Mouse (Mus musculus): ENCODE measurements at regions not wholly inside any gene's neighbourhood (a gene's known extent, or its start where the extent isn't known, plus 50 kb on each side); places are given as distances from the start of the nearest gene placed in this dataset.
A peak's percentile ranks its signal among the peaks of the same experiment; 100 is the strongest.

DNA sequence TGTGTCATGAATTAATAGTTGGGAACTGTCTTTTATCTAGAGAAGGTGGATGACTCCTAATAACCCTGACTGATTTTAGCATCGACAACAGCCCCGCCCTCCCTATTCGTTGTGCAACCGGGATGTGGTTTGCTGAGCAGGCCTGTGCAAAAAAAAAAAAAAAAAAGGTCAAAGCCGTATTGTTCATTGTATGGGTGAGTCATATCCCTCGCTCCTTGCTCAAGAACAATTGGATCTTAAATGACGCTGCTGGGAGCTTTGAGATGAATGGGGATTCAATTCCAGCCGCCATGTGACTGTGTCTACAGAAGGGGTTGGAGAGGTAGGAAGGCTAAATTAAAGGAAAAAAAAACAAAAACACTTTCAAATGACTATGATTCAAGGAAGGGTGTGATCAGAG lies 68.1 kb upstream of the Abca1 start:
- Histone ChIP-seq H3K9ac (replicated peaks) (no peak overlapping the region), H3K4me1 (no peaks in the 10 kb centered on the region), H3K36me3 (no peaks in the 10 kb centered on the region), H3K4me3 (no peak overlapping the region), H3K4me2 (replicated peaks) (no peak overlapping the region), H3K27me3 (no peaks in the 10 kb centered on the region), H3K9me3 (no peaks in the 10 kb centered on the region), H3K27ac (replicated peaks) (no peak overlapping the region)
- 0 out of 2 replicates have a peak, but pooled peaks have one; percentile 30 for ATAC-seq (ENCODE audit: low FRiP score, low read depth)
- WGBS, result 35% methylated on average over 8 of the region's 8 CpGs

DNA sequence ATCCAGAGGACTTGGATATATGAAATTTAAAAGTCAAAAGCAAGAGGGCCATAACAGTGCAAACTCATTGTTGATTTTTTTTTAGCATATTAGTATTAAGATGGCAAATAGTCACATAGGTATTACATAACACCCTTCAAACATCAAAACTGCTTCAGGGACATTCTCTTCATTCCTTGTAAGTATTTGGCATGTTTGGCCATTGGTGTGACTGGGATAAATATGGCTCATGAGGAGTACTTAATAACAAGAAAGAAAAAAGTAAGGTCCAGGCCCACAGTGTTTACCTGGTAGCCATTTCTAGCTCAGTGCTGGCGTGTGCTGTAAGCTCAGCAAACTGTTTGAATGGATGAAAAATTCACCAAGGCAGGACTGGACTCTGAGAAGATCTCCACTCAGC lies 67.4 kb upstream of the Abca1 start:
- H3K9me3 ChIP-seq, result no peaks in the 10 kb centered on the region
- no peak overlapping the region for H3K4me2 ChIP-seq (replicated peaks)
- H3K4me3 ChIP-seq, result no peak overlapping the region
- no peaks in the 10 kb centered on the region for H3K27me3 ChIP-seq
- ATAC-seq (ENCODE audit: low FRiP score, low read depth), result no peak
- no peaks in the 10 kb centered on the region for H3K4me1 ChIP-seq
- no peak overlapping the region for H3K9ac ChIP-seq (replicated peaks)
- WGBS, result 76% methylated on average over 1 of the region's 1 CpGs
- no peaks in the 10 kb centered on the region for H3K36me3 ChIP-seq
- no peak overlapping the region for H3K27ac ChIP-seq (replicated peaks)

DNA sequence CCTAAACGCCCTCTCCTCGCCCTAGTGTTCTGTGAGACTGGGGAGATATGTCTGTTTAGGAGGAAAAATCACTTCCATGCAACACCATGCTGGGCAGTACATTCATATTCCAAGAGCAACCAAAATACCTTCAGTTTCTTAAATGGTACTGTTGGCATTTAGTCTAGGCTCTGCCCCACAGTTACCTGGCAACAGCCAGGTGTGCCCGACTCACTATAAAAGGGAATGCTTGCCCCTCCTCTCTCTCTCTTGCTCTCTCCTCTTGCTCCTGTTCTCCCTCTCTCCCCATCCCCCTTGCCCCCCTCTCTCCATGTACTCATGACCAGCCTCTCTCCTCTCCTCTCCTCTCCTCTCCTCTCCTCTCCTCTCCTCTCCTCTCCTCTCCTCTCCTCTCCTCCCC lies 66.7 kb upstream of the Abca1 start:
- no peaks in the 10 kb centered on the region for H3K4me1 ChIP-seq
- 91% methylated on average over 3 of the region's 3 CpGs for WGBS
- no peak overlapping the region for H3K9ac ChIP-seq (replicated peaks)
- H3K36me3 ChIP-seq, result no peaks in the 10 kb centered on the region
- H3K9me3 ChIP-seq, result no peaks in the 10 kb centered on the region
- ATAC-seq (ENCODE audit: low FRiP score, low read depth), result no peak
- H3K4me3 ChIP-seq, result no peak overlapping the region
- no peak overlapping the region for H3K4me2 ChIP-seq (replicated peaks)
- no peak overlapping the region for H3K27ac ChIP-seq (replicated peaks)
- H3K27me3 ChIP-seq, result no peaks in the 10 kb centered on the region

DNA sequence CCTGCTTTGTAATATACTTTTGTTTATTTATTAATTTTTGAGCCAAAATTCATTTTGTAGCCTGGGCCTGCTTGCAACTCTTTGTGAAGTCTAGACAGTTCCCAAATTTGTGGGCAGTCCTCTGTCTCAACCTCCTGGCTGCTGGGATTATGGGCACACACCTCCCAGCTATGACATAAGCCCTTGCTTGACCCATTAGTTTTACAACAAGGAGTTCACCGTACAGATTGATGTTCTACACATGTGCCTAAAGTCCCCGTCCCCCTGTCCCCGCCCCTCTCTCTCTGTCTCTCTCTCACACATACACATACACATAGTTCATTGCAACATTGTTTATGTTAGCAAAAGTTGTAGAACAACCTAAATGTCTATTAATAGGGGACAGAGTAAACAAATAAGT lies 63.7 kb upstream of the Abca1 start:
- no peak overlapping the region for H3K4me2 ChIP-seq (replicated peaks)
- no peak overlapping the region for H3K4me3 ChIP-seq
- H3K27ac ChIP-seq (replicated peaks), result no peak overlapping the region
- no peak overlapping the region for H3K9ac ChIP-seq (replicated peaks)
- ATAC-seq (ENCODE audit: low FRiP score, low read depth), result no peak
- no peaks in the 10 kb centered on the region for H3K36me3 ChIP-seq
- peaks cover 10% of the 10 kb centered on the region; the same call in 1 of the 2 replicates for H3K27me3 ChIP-seq
- WGBS, result 89% methylated on average over 3 of the region's 3 CpGs
- H3K4me1 ChIP-seq, result peaks cover 14% of the 10 kb centered on the region
- H3K9me3 ChIP-seq, result no peaks in the 10 kb centered on the region

DNA sequence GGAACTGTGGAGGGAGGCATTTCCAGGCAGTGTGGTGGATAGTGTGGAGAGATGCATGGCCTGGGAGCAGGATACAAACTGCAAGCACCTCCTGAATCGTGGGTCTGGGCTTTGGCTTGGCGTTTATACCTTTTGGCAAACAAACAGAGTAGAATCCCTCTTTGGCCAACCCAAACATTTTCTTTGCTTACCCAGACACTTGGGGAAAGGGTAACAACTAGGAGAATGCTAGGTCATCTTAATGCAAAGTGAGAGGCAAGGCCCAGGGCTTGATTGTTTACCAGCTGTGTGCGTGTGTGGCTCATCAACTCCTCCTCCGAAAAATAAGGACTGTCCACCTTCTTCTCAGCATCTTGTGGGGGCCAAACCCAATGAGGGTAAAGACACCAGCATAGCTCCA lies 61.1 kb upstream of the Abca1 start:
- Histone ChIP-seq H3K9me3 (no peaks in the 10 kb centered on the region), H3K4me3 (no peak overlapping the region), H3K36me3 (no peaks in the 10 kb centered on the region), H3K4me2 (replicated peaks) (no peak overlapping the region), H3K27me3 (peaks cover 10% of the 10 kb centered on the region; the same call in 1 of the 2 replicates), H3K27ac (replicated peaks) (no peak overlapping the region), H3K4me1 (peaks cover 24% of the 10 kb centered on the region), H3K9ac (replicated peaks) (no peak overlapping the region)
- WGBS, result 88% methylated on average over 4 of the region's 4 CpGs
- no peak for ATAC-seq (ENCODE audit: low FRiP score, low read depth)

DNA sequence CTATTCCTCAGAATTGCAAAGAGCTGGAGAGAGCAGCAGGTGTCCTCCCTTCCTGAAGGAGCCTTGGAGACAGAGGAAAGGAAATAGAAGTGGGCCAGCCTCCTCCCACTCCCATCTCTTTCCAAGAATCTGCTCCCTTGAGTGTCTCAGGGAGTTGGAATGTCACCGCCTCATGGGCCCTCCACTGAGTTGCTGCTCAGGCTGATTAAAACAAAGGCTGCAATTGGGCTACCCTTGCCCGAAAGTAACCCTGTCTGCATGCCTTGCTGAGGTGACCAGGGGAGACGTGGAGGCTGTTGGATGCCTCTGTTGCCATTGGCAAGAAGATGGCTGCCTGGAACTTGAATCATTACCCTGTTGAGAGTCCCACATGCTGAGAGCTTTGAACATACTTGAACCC lies 59.7 kb upstream of the Abca1 start:
- H3K27ac ChIP-seq (replicated peaks), result no peak overlapping the region
- no peak overlapping the region for H3K4me2 ChIP-seq (replicated peaks)
- no peak overlapping the region for H3K9ac ChIP-seq (replicated peaks)
- no peak overlapping the region for H3K4me3 ChIP-seq
- 60% methylated on average over 3 of the region's 3 CpGs for WGBS
- H3K36me3 ChIP-seq, result no peaks in the 10 kb centered on the region
- H3K9me3 ChIP-seq, result no peaks in the 10 kb centered on the region
- ATAC-seq (ENCODE audit: low FRiP score, low read depth), result no peak
- H3K27me3 ChIP-seq, result peaks cover 10% of the 10 kb centered on the region; the same call in 1 of the 2 replicates
- H3K4me1 ChIP-seq, result peaks cover 24% of the 10 kb centered on the region

DNA sequence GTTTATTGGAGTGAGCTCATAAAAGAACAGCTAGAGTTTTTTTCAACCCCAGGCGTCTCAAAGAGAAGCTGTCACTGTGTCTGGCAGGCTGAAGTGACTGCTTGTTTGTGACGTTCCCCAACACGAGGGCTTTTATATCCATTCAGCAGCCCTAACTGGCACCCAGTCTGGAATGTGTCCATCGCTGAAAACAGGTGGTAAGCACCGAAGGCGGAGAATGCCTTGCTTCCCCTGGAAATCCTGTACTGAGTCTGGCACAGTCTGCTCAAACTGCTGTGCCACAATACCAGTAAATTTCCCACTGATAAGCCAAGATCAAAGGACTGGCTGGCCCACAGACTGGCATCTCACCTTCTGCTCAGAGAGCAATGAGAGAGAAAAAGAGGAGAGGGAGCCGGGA lies 59.1 kb upstream of the Abca1 start:
- Histone ChIP-seq H3K4me3 (no peak overlapping the region), H3K9ac (replicated peaks) (no peak overlapping the region), H3K4me1 (peaks cover 24% of the 10 kb centered on the region), H3K36me3 (no peaks in the 10 kb centered on the region), H3K4me2 (replicated peaks) (no peak overlapping the region), H3K27ac (replicated peaks) (no peak overlapping the region), H3K27me3 (peaks cover 10% of the 10 kb centered on the region; the same call in 1 of the 2 replicates), H3K9me3 (no peaks in the 10 kb centered on the region)
- ATAC-seq (ENCODE audit: low FRiP score, low read depth), result 0 out of 2 replicates have a peak, but pooled peaks have one; percentile 5
- WGBS, result 45% methylated on average over 7 of the region's 7 CpGs

DNA sequence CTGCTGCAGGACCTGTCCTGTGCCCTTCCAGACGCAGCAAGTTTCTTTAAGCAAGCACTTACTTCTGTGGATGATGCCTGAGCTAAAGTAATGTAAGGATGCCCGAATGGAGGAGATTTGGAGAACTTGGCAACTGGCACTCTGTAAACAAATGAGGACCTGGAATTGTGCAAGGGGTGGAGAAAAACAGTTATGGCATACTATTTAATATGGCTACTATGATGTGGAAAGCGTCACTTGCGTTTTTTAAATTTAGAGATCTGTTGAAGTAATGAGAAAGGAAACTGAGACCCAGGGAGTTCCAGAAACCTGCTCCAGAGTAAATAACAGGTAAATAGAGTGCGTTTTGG lies 58.6 kb upstream of the Abca1 start:
- WGBS, result 49% methylated on average over 5 of the region's 5 CpGs
- peak overlapping the region; percentile 81 for H3K4me2 ChIP-seq (replicated peaks)

DNA sequence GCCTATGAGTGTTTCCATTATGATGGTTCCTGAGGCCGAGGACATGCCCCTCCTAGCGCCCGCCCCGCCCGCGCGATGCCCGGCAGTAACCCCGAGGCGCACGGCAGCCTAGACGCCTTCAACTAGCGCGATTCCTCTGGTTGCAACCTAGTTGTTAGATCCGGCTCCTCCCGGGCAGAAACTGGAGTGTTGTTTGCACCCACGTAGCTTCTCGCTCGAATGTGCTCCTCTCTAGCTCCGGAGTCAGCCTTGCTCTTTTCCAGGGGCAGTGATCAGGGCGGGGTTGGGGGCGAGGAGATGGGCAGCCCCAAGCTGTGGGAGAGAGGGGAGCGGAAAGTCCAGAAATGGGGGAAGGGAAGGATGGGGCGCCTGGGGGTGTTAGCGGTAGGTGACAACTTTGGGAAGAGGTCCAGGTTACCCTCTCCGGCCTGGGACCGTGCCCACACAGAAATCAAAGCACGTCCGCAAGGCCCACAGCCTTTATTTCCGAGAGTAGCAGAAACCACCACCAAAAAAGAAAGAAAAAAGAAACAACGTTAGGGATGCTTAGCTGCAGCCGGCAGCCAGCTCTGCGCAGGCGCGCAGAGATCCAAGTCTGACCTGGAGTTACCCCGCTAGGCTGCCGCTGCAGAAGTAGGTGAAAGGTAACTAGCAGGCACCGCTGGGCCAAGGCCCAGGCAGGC lies 58.1 kb upstream of the Abca1 start:
- peak overlapping the region; percentile 66 for H3K27ac ChIP-seq (replicated peaks)
- H3K36me3 ChIP-seq, result no peaks in the 10 kb centered on the region
- H3K9ac ChIP-seq (replicated peaks), result peak overlapping the region; percentile 65
- peak; percentile 93 for ATAC-seq (ENCODE audit: low FRiP score, low read depth)
- peaks cover 24% of the 10 kb centered on the region for H3K4me1 ChIP-seq
- WGBS, result 1% methylated on average over 38 of the region's 38 CpGs
- peaks cover 10% of the 10 kb centered on the region; the same call in 1 of the 2 replicates for H3K27me3 ChIP-seq
- no peaks in the 10 kb centered on the region for H3K9me3 ChIP-seq
- H3K4me3 ChIP-seq, result peak overlapping the region; percentile 58
- H3K4me2 ChIP-seq (replicated peaks), result peak overlapping the region; percentile 81

More for the DNA sequence above, 58.6 kb upstream of the Abca1 start:
- peaks cover 24% of the 10 kb centered on the region for H3K4me1 ChIP-seq
- H3K9ac ChIP-seq (replicated peaks), result peak overlapping the region; percentile 65; the same call in 1 of the 2 replicates
- H3K36me3 ChIP-seq, result no peaks in the 10 kb centered on the region
- peak overlapping the region; percentile 58 for H3K4me3 ChIP-seq
- H3K27ac ChIP-seq (replicated peaks), result peak overlapping the region; percentile 66; the same call in 1 of the 2 replicates
- ATAC-seq (ENCODE audit: low FRiP score, low read depth), result no peak
- H3K27me3 ChIP-seq, result peaks cover 10% of the 10 kb centered on the region; the same call in 1 of the 2 replicates
- H3K9me3 ChIP-seq, result no peaks in the 10 kb centered on the region

DNA sequence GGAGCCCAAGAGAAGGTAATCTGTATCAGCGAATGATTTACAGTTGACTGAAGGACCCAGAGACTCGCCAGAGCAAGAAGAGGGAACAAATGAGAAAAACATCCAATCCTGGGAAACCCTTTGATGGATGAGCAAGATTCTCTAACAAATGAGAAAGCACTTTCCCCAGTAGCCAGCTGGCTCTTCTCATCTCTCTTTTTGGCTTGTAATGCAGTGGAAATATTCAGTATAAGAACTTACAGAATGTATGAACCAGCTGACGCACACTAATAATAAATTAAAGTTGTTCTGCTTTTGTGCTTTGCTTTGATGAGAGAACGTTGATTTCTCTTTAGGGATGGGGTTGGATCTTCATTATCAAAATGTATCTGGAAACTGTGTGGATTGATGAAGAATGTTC lies 52.8 kb upstream of the Abca1 start:
- ATAC-seq (ENCODE audit: low FRiP score, low read depth), result no peak
- Histone ChIP-seq H3K36me3 (no peaks in the 10 kb centered on the region), H3K4me2 (replicated peaks) (no peak overlapping the region), H3K27me3 (no peaks in the 10 kb centered on the region), H3K4me3 (no peak overlapping the region), H3K4me1 (0 out of 2 replicates have a peak, but pooled peaks cover 6% of the 10 kb centered on the region), H3K9me3 (no peaks in the 10 kb centered on the region), H3K27ac (replicated peaks) (no peak overlapping the region), H3K9ac (replicated peaks) (no peak overlapping the region)
- 80% methylated on average over 4 of the region's 4 CpGs for WGBS

DNA sequence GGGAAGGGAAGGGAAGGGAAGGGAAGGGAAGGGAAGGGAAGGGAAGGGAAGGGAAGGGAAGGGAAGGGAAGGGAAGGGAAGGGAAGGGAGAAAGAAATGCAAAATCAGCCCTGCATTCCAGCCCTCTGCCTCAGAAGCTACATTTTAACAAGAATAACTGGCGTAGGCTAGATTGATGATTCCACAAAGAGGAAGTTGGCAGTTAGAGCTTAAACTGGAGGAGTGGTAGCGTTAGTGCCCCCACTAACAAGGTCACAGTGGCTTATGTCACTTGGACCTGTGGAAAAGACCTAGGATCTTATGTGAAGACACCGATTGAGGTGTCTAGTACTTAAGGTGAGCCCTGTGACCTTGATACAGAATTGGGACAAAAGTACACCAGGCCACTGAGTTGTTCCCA lies 51.0 kb upstream of the Abca1 start:
- no peak overlapping the region for H3K4me2 ChIP-seq (replicated peaks)
- WGBS, result 96% methylated on average over 3 of the region's 3 CpGs
- no peaks in the 10 kb centered on the region for H3K4me1 ChIP-seq
- ATAC-seq (ENCODE audit: low FRiP score, low read depth), result no peak
- no peaks in the 10 kb centered on the region for H3K36me3 ChIP-seq
- no peak overlapping the region for H3K9ac ChIP-seq (replicated peaks)
- H3K27ac ChIP-seq (replicated peaks), result no peak overlapping the region
- H3K27me3 ChIP-seq, result no peaks in the 10 kb centered on the region
- no peak overlapping the region for H3K4me3 ChIP-seq
- H3K9me3 ChIP-seq, result no peaks in the 10 kb centered on the region
